ENCODE assay signal across 8 mouse cellular contexts in the genomic region with DNA sequence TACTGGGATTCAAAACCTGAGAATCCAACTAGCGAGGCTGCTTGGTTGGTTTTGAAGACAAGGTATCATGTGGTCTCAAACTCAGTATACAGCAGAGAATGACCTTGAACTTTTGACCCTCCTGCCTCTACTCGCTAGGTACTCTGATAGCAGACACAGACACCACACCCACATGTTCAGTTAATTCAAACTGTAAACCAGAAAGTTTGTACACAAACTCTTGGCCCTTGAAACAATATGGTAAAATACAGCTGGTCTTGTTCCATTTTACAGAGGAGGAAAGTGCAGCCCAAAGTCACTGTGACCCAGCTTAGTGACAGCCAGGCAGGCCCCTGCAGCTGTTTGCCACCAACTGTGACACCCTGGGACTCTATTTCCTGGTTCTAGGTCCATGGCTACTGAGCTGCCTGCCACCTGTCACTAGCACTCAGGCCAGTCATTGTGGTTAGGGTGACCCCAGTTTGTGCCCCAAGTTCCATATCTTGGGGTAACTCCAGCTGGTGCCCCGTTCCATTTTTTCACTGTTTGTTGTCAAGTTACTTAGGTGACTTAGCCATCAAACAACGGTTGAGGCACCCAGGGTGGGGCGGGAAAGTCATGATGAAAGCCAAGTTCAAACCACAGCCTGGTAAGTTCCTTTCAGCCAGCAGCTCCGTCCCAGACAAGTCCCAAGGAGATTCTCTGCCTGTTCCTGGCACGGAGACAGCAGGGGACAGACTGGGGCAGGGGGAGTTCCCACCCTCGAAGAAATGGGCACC. TPM values are rescaled to one million over a fixed set of nuclear protein-coding genes. Genes with fewer than 3 reads are reported as not detected.
A peak's percentile ranks its signal among the peaks of the same experiment; 100 is the strongest.
DNase-seq lines count a peak whose midpoint lies in the region; ATAC-seq and TF ChIP-seq lines count a peak whose summit lies in the region.

No protein-coding gene starts in this region.

- H3K9ac ChIP-seq in ES-Bruce4 (ENCODE audit: low read depth, poor library complexity, severe bottlenecking): peak overlapping the region; percentile 61
- H3K9ac ChIP-seq in heart, embryonic 13.5 days: peak overlapping the region; percentile 91
- H3K9ac ChIP-seq in liver, embryonic 16.5 days (ENCODE audit: low read depth, low read length): no peak overlapping the region; the same call in 1 of the 2 replicates
- H3K9ac ChIP-seq in neural tube, embryonic 12.5 days: no peak overlapping the region

- H3K4me2 ChIP-seq in heart, embryonic 13.5 days: peak overlapping the region; percentile 95
- peak overlapping the region; percentile 71 for H3K4me2 ChIP-seq in liver, embryonic 16.5 days (ENCODE audit: low read depth, low read length)
- peak overlapping the region; percentile 88; the same call in 1 of the 2 replicates for H3K4me2 ChIP-seq in neural tube, embryonic 12.5 days (replicated peaks)

- peaks cover 3% of the 10 kb centered on the region for H3K4me1 ChIP-seq in ES-Bruce4 (ENCODE audit: control insufficient read depth, insufficient read depth, low read length)
- H3K4me1 ChIP-seq in heart, embryonic 13.5 days: peaks cover 42% of the 10 kb centered on the region
- peaks cover 29% of the 10 kb centered on the region for H3K4me1 ChIP-seq in liver, embryonic 16.5 days (ENCODE audit: control insufficient read depth, low read depth, low read length)
- H3K4me1 ChIP-seq in neural tube, embryonic 12.5 days: peaks cover 14% of the 10 kb centered on the region

- peak overlapping the region; percentile 3; the same call in 1 of the 2 replicates for H3K4me3 ChIP-seq in ES-Bruce4 (ENCODE audit: low read depth, low read length)
- H3K4me3 ChIP-seq in heart, embryonic 13.5 days: peak overlapping the region; percentile 76
- peak overlapping the region; percentile 65 for H3K4me3 ChIP-seq in liver, embryonic 16.5 days (ENCODE audit: low read depth, low read length)
- no peak overlapping the region; the same call in 1 of the 2 replicates for H3K4me3 ChIP-seq in neural tube, embryonic 12.5 days

- no peak for TF ChIP-seq POLR2A in ES-Bruce4 (IDR thresholded peaks at IDR 0.05; ENCODE audit: insufficient read depth, low read length)

- peak; percentile 72 for DNase-seq in 416B (ENCODE audit: low read depth)
- DNase-seq in urinary bladder, postnatal 36 days (ENCODE audit: low spot score in 2 of 2): no peak
- no peak for DNase-seq in embryo, embryonic 9.5 days (ENCODE audit: extremely low spot score)
- DNase-seq in ovary, postnatal 14 days (ENCODE audit: low spot score): no peak

- no peak for TF ChIP-seq CTCF in ES-Bruce4 (IDR thresholded peaks at IDR 0.05; ENCODE audit: low read depth, low read length)

- H3K27ac ChIP-seq in ES-Bruce4 (ENCODE audit: insufficient read depth, low read length): peak overlapping the region; percentile 91
- peak overlapping the region; percentile 79 for H3K27ac ChIP-seq in heart, embryonic 13.5 days (replicated peaks)
- H3K27ac ChIP-seq in liver, embryonic 16.5 days (ENCODE audit: low read length): peak overlapping the region; percentile 72
- no peak overlapping the region for H3K27ac ChIP-seq in neural tube, embryonic 12.5 days

- TF ChIP-seq EP300 in ES-Bruce4 (IDR thresholded peaks at IDR 0.05; ENCODE audit: insufficient read depth, low read depth, low read length): no peak

- no peak for ATAC-seq in heart, embryonic 13.5 days (ENCODE audit: extremely low read depth, insufficient number of reproducible peaks, low FRiP score, low TSS enrichment)
- ATAC-seq in liver, embryonic 16.5 days (ENCODE audit: low read depth): no peak
- no peak for ATAC-seq in neural tube, embryonic 12.5 days (ENCODE audit: low FRiP score, low read depth)

- H3K9me3 ChIP-seq in ES-Bruce4 (replicated peaks; ENCODE audit: control insufficient read depth, insufficient read depth, low read length, poor library complexity, severe bottlenecking): no peaks in the 10 kb centered on the region
- H3K9me3 ChIP-seq in heart, embryonic 13.5 days: no peaks in the 10 kb centered on the region
- no peaks in the 10 kb centered on the region for H3K9me3 ChIP-seq in liver, embryonic 16.5 days (replicated peaks; ENCODE audit: control insufficient read depth, low read length)
- no peaks in the 10 kb centered on the region for H3K9me3 ChIP-seq in neural tube, embryonic 12.5 days

- WGBS in heart, embryonic 13.5 days: 35% methylated on average over 8 of the region's 8 CpGs
- WGBS in liver, embryonic 16.5 days (ENCODE audit: insufficient replicate concordance): 14% methylated on average over 8 of the region's 8 CpGs
- 40% methylated on average over 8 of the region's 8 CpGs for WGBS in neural tube, embryonic 12.5 days

- H3K36me3 ChIP-seq in ES-Bruce4 (ENCODE audit: control insufficient read depth, insufficient read depth, low read length, poor library complexity, severe bottlenecking): no peaks in the 10 kb centered on the region
- H3K36me3 ChIP-seq in heart, embryonic 13.5 days: peaks cover 3% of the 10 kb centered on the region; the same call in 1 of the 2 replicates
- H3K36me3 ChIP-seq in liver, embryonic 16.5 days (ENCODE audit: control insufficient read depth, insufficient read depth): no peaks in the 10 kb centered on the region
- H3K36me3 ChIP-seq in neural tube, embryonic 12.5 days: no peaks in the 10 kb centered on the region

- no peaks in the 10 kb centered on the region for H3K27me3 ChIP-seq in ES-Bruce4 (ENCODE audit: control insufficient read depth, insufficient read depth, low read length, poor library complexity, severe bottlenecking)
- H3K27me3 ChIP-seq in heart, embryonic 13.5 days (replicated peaks): no peaks in the 10 kb centered on the region
- no peaks in the 10 kb centered on the region for H3K27me3 ChIP-seq in liver, embryonic 16.5 days (ENCODE audit: control insufficient read depth, insufficient read depth, low read depth, low read length)
- peaks cover 35% of the 10 kb centered on the region for H3K27me3 ChIP-seq in neural tube, embryonic 12.5 days (replicated peaks)

RNA-seq across cellular contexts. Expression of gene Adgre5, which starts 1.2 kb away (rescaled TPM):
- polyA plus RNA-seq in ES-Bruce4 (2011; ENCODE audit: insufficient read depth, insufficient read length, low read depth, missing spikeins): 16.8 and 17.5 TPM in 2 replicates
- polyA plus RNA-seq in heart, embryonic 13.5 days (2015; fragmentation: Nextera tagmentation; extraction: Ambion mirVana): 25.0 and 28.4 TPM in 2 replicates
- polyA plus RNA-seq in liver, embryonic 16.5 days (2015; fragmentation: Nextera tagmentation; extraction: Ambion mirVana): 16.2 and 18.3 TPM in 2 replicates
- polyA plus RNA-seq in neural tube, embryonic 12.5 days (2016; fragmentation: Nextera tagmentation; extraction: Ambion mirVana): 14.2 and 15.7 TPM in 2 replicates

RNA-seq across cellular contexts. Expression of gene Ddx39, which starts 24.9 kb away (rescaled TPM):
- 117 and 121 TPM in 2 replicates for polyA plus RNA-seq in ES-Bruce4 (2011; ENCODE audit: insufficient read depth, insufficient read length, low read depth, missing spikeins)
- 133 and 152 TPM in 2 replicates for polyA plus RNA-seq in heart, embryonic 13.5 days (2015; fragmentation: Nextera tagmentation; extraction: Ambion mirVana)
- 149 and 167 TPM in 2 replicates for polyA plus RNA-seq in liver, embryonic 16.5 days (2015; fragmentation: Nextera tagmentation; extraction: Ambion mirVana)
- polyA plus RNA-seq in neural tube, embryonic 12.5 days (2016; fragmentation: Nextera tagmentation; extraction: Ambion mirVana): 141 and 142 TPM in 2 replicates

RNA-seq across cellular contexts. Expression of gene Pkn1, which starts 40.9 kb away (rescaled TPM):
- 19.9 and 20.2 TPM in 2 replicates for polyA plus RNA-seq in ES-Bruce4 (2011; ENCODE audit: insufficient read depth, insufficient read length, low read depth, missing spikeins)
- polyA plus RNA-seq in heart, embryonic 13.5 days (2015; fragmentation: Nextera tagmentation; extraction: Ambion mirVana): 19.5 and 20.0 TPM in 2 replicates
- polyA plus RNA-seq in liver, embryonic 16.5 days (2015; fragmentation: Nextera tagmentation; extraction: Ambion mirVana): 9.6 and 9.8 TPM in 2 replicates
- polyA plus RNA-seq in neural tube, embryonic 12.5 days (2016; fragmentation: Nextera tagmentation; extraction: Ambion mirVana): 30.0 and 32.1 TPM in 2 replicates

Comparison
In these comparisons a context has a peak if more than half of its experiments do, and no peak if none do; other contexts are left out.
1. H3K9ac ChIP-seq: peak in ES-Bruce4 (single experiment) and heart, embryonic 13.5 days (single experiment); none in liver, embryonic 16.5 days (single experiment) and neural tube, embryonic 12.5 days (single experiment).
2. Peak in every context shown above with its lines, with median percentiles within 50 percentile points of each other: H3K4me2 ChIP-seq.